Mouse (Mus musculus) G1E-ER4 (cell line): ENCODE measurements around the gene Plb1. TPM values are rescaled to one million over a fixed set of nuclear protein-coding genes. Genes with fewer than 3 reads are reported as not detected.

Experiments used
- GATA1 ChIP-seq: IDR thresholded peaks from one replicate; pipeline ENCODE4 v1.8.0; 2012; ENCODE audit warnings: low read length, inconsistent platforms
- polyA plus RNA-seq: library from polyadenylated mRNA; stranded (reverse); fragments of >175 nt; gene quantifications from 2 replicates; pipeline ENCODE4 v1.2.3, GENCODE M21; 2012

Plb1 gene
- polyA plus RNA-seq, 1 experiment = not detected

DNA sequence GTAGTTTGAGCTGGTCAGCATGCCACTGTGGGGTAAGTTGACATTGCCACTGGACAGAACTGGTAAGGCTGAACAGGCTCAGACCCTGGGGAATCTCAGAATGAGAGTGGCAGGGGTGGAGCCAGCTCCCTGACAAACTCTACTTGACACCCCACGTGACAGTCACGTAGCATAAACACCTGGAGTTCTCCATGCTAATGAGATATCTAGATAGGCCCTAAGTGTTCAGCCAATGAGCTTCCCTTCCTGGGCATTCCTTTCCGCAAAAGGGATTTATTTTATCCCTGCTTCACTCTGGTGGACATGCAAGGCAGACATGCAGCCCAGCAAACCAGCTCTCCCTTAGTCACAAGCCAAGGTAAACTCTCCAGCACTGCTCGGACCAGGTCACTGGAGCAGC is 16.0 kb upstream of the Plb1 start:
- TF ChIP-seq GATA1 = no peak

DNA sequence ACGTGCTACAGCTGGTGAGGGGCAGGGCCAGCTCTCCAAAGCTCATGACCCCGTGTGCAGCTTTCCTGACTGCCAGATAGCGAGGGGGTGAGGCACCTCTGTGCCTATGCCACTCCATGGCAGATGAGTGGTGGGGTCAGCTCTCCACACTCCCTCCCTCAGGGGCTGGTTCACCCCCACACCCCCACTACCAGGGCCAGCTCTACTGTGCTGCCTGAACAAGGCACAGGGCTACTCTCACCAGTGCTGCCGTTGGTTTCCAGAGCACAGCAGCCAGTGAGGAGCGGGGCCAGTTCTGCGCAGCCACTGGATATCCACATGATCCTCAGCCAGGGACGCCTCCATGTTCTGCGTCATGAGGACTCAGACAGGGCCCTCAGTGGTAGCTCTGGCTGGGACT is 15.0 kb upstream of the Plb1 start:
- no peak for TF ChIP-seq GATA1

DNA sequence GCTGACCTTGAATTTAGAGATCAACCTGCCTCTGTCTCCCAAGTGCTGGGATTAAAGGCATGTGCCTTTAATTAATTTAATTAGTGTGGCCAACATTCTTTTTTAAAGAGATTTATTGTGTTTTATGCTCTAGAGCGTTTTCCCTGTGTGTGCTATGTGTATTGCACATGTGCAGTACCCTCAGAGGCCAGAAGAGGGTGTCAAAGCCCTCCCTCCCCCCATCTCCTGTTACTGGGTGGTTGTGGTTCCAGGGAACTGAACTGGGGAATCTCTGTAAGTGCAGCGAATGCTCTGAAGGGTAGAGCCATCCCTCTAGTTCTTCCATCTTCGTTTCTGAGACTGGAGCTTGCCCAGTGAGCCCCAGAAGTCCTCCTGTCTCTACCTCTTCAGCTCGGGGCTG is 2.1 kb upstream of the Plb1 start:
- TF ChIP-seq GATA1 = no peak

DNA sequence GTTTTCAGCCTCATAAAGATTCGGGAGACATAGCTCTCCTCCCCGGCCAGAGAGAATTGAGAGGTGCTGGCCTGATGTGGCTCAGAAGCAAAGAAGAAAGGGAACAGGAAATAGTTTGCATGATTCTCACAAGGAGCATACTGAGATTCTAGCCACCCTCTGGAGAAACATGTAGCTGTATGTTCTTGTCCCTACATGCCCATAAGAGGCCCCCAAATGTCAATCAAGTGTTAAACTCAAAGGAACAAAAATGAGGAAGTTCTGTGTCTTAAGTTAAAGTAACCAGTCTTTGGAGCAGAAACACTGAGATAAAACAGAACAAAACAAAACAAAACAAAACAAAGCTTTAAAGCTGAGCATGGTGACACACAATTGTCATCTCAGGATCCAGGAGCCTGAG is 6.8 kb downstream of the Plb1 start:
- no peak for TF ChIP-seq GATA1

DNA sequence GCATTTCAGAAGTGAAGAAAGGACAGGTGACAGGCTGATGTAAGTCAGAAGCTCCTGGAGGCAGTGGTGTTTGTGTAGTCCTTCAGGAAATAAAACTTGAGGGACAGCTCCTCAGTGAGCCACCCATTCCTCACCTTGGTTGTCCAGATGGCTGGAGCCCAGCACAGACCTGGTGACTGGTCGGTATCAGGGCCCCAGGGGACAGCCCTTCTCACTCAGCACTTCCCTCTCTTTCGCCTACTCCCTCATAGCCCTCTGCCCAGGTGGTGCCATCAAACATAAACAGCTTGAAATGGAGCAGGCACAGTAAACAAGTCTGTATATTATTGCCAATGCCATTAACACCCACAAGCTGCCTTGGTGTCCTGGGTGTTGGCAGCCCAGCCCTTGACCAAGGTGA is 8.2 kb downstream of the Plb1 start:
- TF ChIP-seq GATA1 = no peak

DNA sequence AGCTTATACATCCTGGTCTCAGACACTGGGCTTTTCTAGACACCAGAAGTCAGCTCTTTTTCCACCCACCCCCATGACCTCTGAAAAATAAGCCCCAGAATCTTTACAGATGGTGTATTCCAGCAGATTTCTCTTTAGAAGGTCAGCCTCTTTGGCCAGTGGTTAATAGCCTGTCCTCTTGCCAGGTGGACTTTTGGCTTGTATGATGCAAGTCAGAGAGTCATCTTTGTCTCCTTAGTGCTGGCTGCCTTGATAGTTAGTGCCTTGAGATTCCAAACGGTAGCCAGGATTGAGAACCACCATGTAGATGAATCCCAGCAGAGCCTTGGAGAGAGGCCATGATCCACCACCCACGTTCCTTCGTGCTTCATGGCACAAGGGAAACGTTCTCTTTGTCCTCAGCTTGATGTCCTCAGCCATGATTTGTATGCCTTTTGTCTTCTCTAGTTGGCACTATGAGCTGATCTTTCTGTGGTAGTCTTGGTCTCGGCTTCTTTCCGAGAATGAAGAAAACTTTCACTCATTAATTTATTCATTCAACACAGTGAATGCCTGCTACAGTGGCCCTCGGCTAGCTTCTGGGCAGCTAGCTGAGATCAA is 10.9 kb downstream of the Plb1 start:
- no peak for TF ChIP-seq GATA1

DNA sequence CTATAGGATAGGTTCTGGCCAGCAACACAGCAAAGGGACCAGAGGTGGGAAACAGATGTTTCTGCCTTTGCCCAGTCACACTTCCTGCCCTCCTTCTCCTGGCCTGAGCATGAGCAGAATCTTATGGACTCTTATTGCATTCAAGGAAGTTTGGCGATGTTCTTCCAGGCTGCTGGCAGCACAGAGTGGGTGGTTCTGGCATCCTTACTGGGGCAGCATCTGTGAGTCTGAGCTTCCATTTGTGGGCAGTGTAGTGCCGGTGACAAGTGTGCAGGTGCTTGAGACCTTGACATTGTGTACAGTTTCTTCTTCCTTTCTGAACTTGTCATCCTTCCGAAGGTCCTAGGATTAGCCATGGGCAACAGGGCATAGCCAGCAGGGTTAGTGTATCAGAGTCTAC is 12.9 kb downstream of the Plb1 start:
- no peak for TF ChIP-seq GATA1

DNA sequence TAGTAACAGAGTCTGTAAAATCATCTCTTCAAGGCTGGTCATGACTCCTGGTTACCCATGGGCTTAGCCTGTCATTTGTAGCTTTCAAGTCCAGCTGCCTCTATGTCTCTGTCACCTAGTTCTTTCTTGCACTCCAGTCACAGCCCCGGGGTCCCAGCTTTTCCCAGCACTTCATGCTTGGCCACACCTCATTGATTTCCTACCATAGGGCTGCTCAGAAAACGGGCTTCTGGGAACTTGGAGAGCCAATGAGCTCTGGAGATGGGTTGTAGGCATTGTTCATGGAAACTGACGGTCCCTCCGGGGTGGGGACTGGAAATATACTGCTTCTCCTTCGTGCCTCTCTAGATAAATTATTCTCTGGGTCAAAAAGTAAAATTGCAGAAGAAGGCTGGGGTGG is 28.2 kb downstream of the Plb1 start:
- no peak for TF ChIP-seq GATA1

DNA sequence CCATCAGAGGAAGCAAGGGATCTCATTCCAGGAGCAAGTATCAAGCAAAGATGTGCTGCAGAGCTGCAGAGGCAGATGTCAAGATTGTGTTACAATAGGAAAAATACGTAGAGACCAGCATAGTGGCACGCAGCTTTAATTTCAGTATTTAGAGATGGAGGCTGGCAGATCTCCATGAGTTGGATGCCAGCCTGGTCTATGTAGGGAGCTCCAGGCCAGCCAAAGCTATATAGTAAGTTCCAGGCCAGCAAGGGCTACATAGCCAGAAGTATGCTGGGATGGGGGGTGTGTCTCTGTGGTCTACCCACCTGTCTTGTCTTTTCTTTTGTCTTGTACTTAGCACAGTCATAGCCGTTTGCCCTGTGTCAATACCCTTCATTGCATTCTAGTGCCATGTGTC is 28.7 kb downstream of the Plb1 start:
- TF ChIP-seq GATA1 = no peak

DNA sequence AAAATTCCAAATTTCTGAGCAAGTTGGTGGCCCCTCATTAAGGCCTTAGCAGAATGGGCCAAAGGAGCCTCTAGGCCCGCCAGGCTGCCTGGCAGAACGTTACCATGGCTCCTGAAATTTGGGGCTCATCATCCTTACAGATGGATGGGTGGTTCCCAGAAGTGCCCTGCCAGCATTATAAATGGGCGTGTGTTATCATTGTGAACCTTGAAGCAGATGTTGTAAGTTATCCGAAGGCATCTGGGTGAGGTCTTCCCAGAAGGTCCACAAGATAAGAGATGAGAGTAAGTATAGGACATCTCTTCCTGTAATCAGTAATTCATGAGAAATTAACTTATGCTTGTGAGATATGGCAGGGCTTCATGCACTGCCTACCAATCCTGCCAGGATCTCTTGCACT is 30.0 kb downstream of the Plb1 start:
- TF ChIP-seq GATA1 = no peak

DNA sequence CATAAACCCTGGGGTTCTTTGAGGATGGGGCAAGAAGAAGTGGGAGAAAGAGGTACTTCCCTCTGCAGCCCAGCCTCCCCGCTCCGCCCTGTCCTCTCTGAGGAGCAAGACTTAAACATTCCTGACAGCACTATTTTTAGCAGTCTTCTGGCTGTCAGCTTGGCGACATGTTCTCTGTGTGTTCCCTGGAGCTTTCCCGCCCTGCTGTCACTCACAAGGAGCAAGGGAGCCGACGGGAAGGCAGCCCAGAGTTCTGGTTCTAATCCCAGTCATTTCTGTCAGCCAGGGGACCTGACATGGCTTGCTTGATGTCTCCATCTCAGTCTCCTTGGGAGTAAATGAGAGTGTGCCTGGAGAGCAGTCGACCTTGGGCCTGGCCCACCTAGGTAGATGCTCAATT is 40.0 kb downstream of the Plb1 start:
- TF ChIP-seq GATA1 = no peak

DNA sequence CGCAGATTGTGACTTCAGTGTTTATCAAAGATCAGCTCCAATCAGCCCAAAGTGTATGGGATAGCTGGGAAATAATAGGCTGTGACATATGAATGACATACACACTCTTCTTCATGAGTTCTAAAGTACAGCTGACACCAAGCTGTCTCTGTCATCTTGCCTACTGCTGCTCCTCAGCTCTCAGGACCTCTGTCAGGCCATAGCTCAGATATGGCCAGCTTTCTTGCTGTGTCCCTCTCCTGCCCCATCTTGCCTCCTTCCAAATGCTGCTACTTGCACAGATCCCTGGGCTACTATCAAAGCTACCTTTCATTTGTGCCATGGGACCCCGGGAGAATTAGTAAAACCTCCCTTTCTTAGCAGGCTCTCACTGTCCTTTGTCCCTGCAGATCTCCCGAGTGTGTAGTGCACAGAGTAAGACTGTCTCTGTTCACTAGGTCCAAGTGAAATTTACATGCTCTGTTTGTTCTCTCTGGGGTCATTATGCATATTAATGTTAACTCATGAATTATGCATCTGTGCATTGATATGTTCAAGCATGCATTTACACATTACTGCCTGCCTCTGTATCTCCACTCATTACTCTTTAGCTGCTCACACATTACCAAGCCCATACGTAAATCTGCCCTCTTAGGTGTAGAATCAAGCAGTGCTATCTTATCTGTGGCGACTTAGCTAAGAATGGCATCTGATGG is 45.6 kb downstream of the Plb1 start:
- no peak for TF ChIP-seq GATA1

DNA sequence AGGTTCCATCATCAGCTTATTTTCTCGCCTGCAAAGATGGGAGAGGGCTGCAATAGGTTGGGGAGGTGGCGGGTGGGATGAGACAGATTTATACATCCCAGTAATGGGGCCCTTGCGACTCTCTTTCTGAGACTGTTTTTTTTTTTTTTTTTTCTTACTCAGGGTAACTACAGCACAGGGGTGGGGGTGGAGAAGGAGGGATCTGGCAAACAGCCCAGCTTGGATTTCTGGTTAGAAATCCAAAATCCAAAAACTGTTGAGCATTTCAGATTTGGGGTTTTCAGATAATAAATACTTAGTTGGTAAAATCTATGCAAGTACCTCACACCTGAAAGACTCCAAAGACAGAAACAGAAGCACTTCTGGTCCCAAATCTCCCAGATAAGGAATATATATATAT is 47.6 kb downstream of the Plb1 start:
- TF ChIP-seq GATA1 = no peak

DNA sequence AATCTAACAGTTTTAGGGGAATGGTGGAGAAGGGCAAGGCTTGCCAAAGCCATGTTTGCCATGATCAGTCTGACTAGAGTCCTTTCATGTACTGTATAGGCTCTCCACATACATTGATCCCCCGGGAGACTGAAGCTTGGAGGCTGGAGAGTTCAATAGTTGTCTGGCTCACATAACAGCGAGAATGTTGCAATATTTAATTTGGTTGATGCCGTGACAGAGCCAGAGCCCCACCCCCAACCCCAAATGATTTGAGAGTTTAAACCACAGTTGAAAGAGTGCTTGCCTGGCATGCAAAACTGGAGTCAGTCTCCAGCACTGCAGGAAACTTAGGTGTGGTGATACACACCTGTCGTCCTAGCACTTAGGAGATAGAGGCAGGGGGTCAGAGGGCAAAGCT is 49.8 kb downstream of the Plb1 start:
- no peak for TF ChIP-seq GATA1

DNA sequence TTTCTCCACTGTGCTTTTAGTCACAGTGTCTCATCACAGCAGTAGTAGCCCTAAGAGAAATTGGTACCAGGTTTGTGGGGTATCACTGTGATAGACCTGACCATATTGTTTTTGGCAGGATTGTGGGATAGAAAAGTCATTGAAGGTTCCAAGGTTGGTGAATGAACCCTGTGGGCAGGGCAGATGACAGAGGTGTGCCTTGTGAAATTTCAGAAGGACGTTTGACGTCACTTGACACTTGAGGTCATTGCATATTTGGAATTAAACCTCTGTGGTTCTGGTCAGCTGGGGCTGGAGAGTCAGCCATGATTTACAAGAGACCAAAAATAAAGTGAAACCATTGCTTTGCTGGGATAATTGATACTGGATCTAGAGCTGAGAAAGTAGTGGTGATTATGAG is 50.9 kb downstream of the Plb1 start:
- TF ChIP-seq GATA1 = no peak

DNA sequence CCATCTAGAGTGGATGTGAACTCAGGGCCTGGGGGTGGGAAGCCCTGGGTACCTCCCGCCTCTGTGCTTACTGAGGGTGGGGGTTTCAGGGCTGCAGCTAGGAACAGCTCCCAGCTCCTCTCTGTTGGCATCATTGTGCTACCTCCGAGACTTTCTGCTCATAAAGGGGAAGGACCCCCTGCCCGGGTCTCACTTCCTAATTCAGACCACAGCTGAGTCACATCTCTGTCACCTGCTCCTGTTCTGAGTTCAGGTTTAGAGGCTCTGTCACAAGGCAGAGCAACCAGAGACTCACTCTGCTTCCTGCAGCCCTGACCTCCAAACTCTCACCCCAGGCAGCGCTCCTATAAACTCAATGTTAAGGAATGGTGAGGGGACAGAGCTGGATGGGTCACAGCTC is 53.8 kb downstream of the Plb1 start:
- TF ChIP-seq GATA1 = no peak

DNA sequence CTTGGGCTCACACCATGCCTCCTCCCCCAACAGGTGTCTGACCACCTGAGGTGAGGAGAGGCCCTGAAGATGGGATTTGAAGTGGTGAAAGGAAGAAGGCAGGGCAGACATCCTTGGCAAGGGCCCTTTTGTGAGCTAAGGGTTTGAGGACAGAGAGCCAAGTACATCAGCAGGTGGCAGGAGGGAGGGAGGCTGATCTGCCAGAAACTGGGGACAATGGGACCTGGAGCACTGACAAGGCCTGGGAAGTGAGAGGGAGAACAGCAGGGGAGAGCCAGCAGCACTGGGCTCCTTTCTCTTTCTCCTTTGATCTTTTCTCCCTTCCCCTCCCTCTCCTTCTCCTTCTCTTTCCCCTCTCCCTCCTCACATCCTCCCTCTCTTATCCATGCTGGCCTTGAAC is 55.5 kb downstream of the Plb1 start:
- no peak for TF ChIP-seq GATA1

DNA sequence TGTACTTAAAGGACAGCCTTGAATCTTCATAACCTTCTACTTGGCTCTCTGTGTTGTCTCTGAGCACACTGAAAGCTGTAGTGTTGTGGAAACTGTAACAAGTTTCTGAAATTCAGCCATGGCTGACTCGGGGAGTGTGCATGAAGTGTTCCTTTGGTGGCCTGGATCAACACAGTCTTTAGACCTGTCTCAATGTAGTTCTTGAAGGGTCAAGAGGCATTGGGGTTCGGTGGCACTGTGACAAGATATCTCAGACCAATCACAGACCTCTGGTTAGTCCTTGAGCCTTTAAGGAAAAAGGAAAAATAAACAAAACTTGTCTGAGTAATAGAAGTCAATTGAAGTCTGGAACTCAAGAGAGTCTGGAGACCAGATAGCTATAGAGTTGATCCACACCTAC is 58.8 kb downstream of the Plb1 start:
- no peak for TF ChIP-seq GATA1
